Mouse (Mus musculus) olfactory bulb, adult 2 months (tissue): ENCODE data around the gene Med19.

ENCODE experiments used
- CTCF ChIP-seq: fragments of 200-500 bp; IDR thresholded peaks from 2 replicates; pipeline ENCODE4 v1.5.1; 2012; ENCODE audit warnings: low read depth, mild to moderate bottlenecking, low read length, moderate library complexity; ENCODE audit not compliant: insufficient read depth
- POLR2A ChIP-seq: fragments of 200-500 bp; IDR thresholded peaks from 2 replicates; pipeline ENCODE4 v1.6.1; 2012; ENCODE audit warnings: mild to moderate bottlenecking, low read depth, low read length, moderate library complexity; ENCODE audit not compliant: insufficient read depth

DNA sequence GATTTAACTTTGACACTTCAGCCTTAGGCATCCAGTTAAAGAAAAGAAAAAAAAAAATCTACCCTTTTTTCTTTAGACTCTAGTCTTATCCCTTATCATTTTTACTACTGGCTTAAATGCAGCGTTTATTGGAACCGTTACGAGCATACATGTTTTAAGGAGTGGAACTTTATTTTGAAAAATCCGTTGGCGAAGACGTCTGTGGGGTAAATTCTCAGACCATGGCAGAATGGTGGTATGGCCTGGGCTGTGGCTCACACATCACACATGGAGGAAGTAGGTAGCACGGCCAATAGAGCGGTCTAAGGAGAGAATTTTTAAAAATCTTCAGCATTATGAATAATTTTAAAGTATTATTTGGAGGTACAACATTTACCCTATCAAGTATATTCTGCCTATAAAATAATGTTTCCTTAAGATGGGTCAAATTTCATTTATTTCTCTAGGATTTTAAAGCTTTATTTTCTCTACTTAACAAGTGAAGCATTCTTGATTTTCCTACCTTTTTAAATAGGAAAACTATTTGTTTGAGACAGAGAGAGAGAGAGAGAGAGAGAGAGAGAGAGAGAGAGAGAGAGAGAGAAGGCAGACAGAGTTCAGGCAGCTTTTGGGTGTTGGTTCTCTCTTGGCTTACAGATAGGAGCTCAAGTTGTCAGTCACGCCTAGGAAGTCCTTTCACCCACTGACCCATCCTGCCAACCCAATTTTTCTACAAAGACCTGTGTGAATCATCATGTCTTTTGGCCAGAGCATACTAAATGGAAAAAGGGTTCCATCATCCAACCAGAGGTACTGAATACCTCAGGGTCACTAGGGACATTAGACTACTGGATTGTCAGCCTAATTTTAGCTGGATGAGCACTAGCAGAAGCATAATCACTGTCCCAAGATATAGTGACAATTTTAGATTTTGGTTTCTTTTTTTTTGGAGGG is 38.5 kb downstream of the Med19 start:
- no peak for TF ChIP-seq CTCF
- TF ChIP-seq POLR2A = no peak
